Mouse (Mus musculus) liver, postnatal 0 days (tissue): ENCODE measurements around the gene Umodl1. TPM values are rescaled to one million over a fixed set of nuclear protein-coding genes. Genes with fewer than 3 reads are reported as not detected.

Source experiments
- ATAC-seq: fragments of 200-750 bp; cut with Nextera tagmentation; 2 replicates; pipeline ENCODE4 v1.8.0; 2017; ENCODE audit warnings: mild to moderate bottlenecking, moderate library complexity
- DNase-seq: peaks from one replicate; pipeline ENCODE4 v3.0.0-alpha.2; 2016
- H3K27ac ChIP-seq: fragments of 300-500 bp; sonication (generic); 2 replicates; pipeline ENCODE4 v1.5.1; 2014; ENCODE audit warnings: antibody characterized with exemption, moderate library complexity, mild to moderate bottlenecking, low read depth
- H3K27me3 ChIP-seq: fragments of 300-500 bp; sonication (generic); 2 replicates; pipeline ENCODE4 v1.6.1; 2014; ENCODE audit warnings: low read length, control low read depth, mixed read lengths; ENCODE audit not compliant: insufficient read depth
- H3K36me3 ChIP-seq: fragments of 300-500 bp; sonication (generic); replicated peaks from 2 replicates; pipeline ENCODE4 v1.6.1; 2014; ENCODE audit warnings: mild to moderate bottlenecking, control low read depth, low read length, moderate library complexity, mixed read lengths; ENCODE audit not compliant: insufficient read depth
- H3K4me1 ChIP-seq: fragments of 300-500 bp; sonication (generic); 2 replicates; pipeline ENCODE4 v1.6.1; 2014; ENCODE audit warnings: antibody characterized with exemption, mild to moderate bottlenecking, control low read depth; ENCODE audit not compliant: insufficient read depth
- H3K4me2 ChIP-seq: fragments of 300-500 bp; sonication (generic); 2 replicates; pipeline ENCODE4 v1.6.1; 2014; ENCODE audit warnings: low read depth, mild to moderate bottlenecking, low read length, moderate library complexity, mixed read lengths
- H3K4me3 ChIP-seq: fragments of 300-500 bp; sonication (generic); 2 replicates; pipeline ENCODE4 v1.5.1; 2014; ENCODE audit warnings: low read depth, low read length
- H3K9ac ChIP-seq: fragments of 300-500 bp; sonication (generic); replicated peaks from 2 replicates; pipeline ENCODE4 v1.6.1; 2014; ENCODE audit warnings: mild to moderate bottlenecking, moderate library complexity
- H3K9me3 ChIP-seq: fragments of 300-500 bp; sonication (generic); 2 replicates; pipeline ENCODE4 v1.6.1; 2016; ENCODE audit warnings: mild to moderate bottlenecking, control low read depth, low read length, mixed read lengths
- CTCF ChIP-seq: sonication (generic); IDR thresholded peaks from 2 replicates; pipeline ENCODE4 v1.5.1; 2016; ENCODE audit warnings: antibody characterized with exemption, low read depth
- EP300 ChIP-seq: IDR thresholded peaks from 2 replicates; pipeline ENCODE4 v1.6.1; 2016; ENCODE audit warnings: antibody characterized with exemption, low read depth, mild to moderate bottlenecking
- WGBS: fragments of 180-500 bp; shearing (Covaris S2); extraction: QIAGEN DNeasy Blood & Tissue Kit; methylation state at CpG from one replicate; pipeline ENCODE4 v1.1.7; 2014; ENCODE audit not compliant: insufficient replicate concordance; 5-methylcytosine and 5-hydroxymethylcytosine counted together
- polyA plus RNA-seq: library from polyadenylated mRNA; unstranded; fragments of >200 nt; fragmentation: Nextera tagmentation; extraction: Ambion mirVana; gene quantifications from 2 replicates; pipeline ENCODE4 v1.2.1, GENCODE M21; 2015

Umodl1 gene
- polyA plus RNA-seq, result 0.05 and 0.17 TPM in 2 replicates

DNA sequence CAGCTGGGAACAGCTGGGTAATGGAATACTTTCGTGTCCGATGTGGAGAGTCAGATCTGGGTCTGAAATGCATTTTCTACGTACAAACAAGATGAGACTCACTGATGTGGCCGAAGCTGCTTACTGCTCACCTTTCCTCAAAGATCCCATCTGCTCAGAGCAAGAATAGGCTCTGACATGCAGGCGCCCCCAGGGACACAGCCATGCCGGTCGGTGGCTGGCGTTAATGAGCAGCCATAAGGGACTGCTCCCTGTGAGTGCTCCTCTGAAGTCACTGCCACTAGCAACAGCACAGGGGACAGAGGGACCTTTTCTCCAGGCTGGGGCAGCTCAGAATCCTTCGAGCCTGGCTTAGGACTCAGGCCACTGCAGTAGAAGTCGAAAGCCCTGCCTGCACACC is at the start of gene Umodl1:
Umodl1 (plus strand) TSS at position 301 of the 400 bp plus-strand sequence.
- H3K9me3 ChIP-seq, result no peaks in the 10 kb centered on the region
- H3K9ac ChIP-seq, result no peak within 1 kb of the TSS
- H3K4me3 ChIP-seq, result no peak within 1 kb of the TSS
- no peak within 1 kb of the TSS for H3K27ac ChIP-seq
- no peak for TF ChIP-seq EP300
- no peaks in the 10 kb centered on the region for H3K27me3 ChIP-seq
- ATAC-seq (no peak), DNase-seq (no peak)
- no peak within 1 kb of the TSS for H3K4me2 ChIP-seq
- no peaks in the 10 kb centered on the region for H3K36me3 ChIP-seq
- no peaks in the 10 kb centered on the region for H3K4me1 ChIP-seq
- WGBS, result 56% methylated on average over 10 of the region's 10 CpGs

DNA sequence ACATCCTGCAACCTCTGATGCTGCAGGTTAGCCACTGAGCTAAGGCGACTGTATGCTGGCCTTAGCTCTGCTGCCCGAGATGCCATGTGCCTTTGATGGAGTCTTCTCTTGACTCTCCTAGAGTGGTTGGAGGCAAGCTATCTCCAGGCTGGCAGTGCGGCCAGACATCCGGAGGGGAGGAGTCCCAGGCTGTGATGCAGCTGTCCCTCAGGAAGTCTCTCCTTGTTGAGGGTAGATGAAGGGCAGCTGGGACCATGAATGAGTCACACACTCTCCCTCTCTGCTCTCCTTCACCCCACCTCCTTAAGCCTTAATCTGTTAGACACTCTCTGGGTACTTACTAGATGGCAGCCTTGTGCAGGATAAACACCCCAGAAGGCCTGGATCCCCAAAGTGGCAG is 46.9 kb upstream of the Umodl1 start:
- H3K27me3 ChIP-seq, result peaks cover 6% of the 10 kb centered on the region
- H3K27ac ChIP-seq, result no peak overlapping the region
- H3K4me1 ChIP-seq, result no peaks in the 10 kb centered on the region
- no peak overlapping the region for H3K4me2 ChIP-seq
- no peaks in the 10 kb centered on the region for H3K9me3 ChIP-seq
- H3K9ac ChIP-seq, result no peak overlapping the region
- DNase-seq, result no peak
- ATAC-seq, result no peak
- no peaks in the 10 kb centered on the region for H3K36me3 ChIP-seq
- no peak overlapping the region for H3K4me3 ChIP-seq
- 26% methylated on average over 4 of the region's 4 CpGs for WGBS
- TF ChIP-seq EP300, result no peak
- TF ChIP-seq CTCF, result no peak

DNA sequence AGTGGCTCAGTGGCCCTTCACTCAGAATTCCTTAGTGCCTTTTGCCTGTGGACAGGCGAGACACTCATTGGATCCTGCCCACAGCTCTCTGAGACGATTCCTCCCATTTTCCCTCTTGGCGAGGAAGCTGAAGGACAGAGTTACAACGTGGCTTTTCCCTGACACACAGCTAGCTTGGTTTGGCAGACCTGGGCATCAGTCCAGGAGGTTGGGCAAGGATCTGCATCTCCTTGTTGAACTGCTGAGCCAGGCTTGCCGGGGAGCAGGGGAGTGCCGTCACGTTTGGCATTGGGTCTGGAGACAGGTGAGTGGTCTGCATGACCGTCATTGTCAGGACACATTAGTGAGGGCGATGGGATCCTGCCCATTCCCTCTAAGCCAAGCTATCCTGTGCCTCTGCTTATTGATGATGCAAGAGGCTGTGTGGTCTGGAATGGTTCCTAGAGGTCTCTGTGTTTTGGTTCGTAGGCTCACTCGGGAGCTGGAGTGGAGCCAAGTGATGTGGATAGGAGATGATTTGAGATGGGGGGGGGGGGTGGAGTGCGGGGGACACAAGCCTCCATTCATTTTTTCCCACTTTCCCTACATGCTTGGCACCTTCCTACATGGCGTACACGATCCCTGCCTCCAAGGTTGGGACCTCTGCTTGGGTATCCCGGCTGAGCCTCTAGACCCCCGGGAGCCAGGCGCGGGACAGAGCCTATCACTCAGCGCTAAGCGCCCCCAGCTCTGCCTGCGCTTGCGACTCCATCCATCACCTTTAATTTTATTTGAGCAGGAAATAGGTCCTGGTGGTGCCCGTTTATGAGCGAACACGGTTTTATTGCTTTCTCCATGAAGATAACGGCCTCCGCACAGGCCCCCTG is 43.3 kb upstream of the Umodl1 start:
- no peak overlapping the region for H3K27ac ChIP-seq
- no peak overlapping the region for H3K9ac ChIP-seq
- TF ChIP-seq CTCF (no peak), EP300 (no peak)
- ATAC-seq (no peak), DNase-seq (no peak)
- H3K4me2 ChIP-seq, result no peak overlapping the region
- no peaks in the 10 kb centered on the region for H3K27me3 ChIP-seq
- H3K4me3 ChIP-seq, result no peak overlapping the region
- WGBS, result 58% methylated on average over 27 of the region's 27 CpGs
- no peaks in the 10 kb centered on the region for H3K9me3 ChIP-seq
- H3K4me1 ChIP-seq, result no peaks in the 10 kb centered on the region
- no peaks in the 10 kb centered on the region for H3K36me3 ChIP-seq

DNA sequence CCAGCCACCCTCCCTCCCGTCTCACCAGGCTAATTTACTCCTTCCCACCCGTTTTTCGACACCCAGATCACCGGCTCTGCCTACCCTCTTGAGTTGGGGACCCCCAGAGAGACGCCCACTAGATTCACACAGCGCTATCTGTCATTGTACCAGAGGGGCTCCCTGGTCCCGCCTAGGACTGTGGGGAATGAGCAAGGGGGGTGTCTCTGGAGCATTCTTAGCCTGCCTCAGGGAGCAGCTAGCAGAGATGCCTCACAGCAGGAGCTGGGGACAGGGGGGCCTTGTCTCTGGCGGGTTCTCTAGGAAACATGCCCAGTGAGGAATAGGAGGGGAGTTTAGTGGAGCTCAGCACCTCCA is 42.7 kb upstream of the Umodl1 start:
- no peak for ATAC-seq
- 36% methylated on average over 8 of the region's 8 CpGs for WGBS
- TF ChIP-seq CTCF, result no peak
- TF ChIP-seq EP300, result no peak

DNA sequence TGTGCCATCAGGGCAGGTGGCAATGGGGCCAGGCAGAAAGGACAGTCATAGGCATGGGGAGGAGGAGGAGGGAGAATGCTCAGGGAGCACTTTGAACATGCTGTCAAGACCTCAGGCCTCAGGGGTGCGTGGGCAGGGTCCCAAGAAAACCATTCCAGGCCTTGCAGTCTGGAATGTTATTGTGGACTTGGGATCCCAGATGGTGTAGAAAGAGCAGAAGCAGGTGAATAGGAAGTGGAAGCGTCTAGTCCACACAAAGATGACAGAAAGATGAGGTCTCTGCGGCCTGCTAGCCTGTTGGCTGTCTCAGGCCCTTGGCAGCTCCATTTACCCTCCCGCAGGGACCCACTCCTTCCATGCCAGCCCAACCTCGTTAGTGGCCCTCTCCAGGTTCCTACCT is 41.9 kb upstream of the Umodl1 start:
- Histone ChIP-seq H3K27ac (no peak overlapping the region), H3K4me1 (no peaks in the 10 kb centered on the region), H3K4me2 (no peak overlapping the region), H3K9me3 (no peaks in the 10 kb centered on the region), H3K36me3 (no peaks in the 10 kb centered on the region), H3K9ac (no peak overlapping the region), H3K4me3 (no peak overlapping the region), H3K27me3 (no peaks in the 10 kb centered on the region)
- TF ChIP-seq EP300 (no peak), CTCF (no peak)
- ATAC-seq (no peak), DNase-seq (no peak)
- WGBS, result 66% methylated on average over 5 of the region's 5 CpGs

More for the DNA sequence above, 42.7 kb upstream of the Umodl1 start:
- Histone ChIP-seq H3K27me3 (no peaks in the 10 kb centered on the region), H3K4me1 (no peaks in the 10 kb centered on the region), H3K4me3 (no peak overlapping the region), H3K4me2 (no peak overlapping the region), H3K36me3 (no peaks in the 10 kb centered on the region), H3K27ac (no peak overlapping the region), H3K9ac (no peak overlapping the region), H3K9me3 (no peaks in the 10 kb centered on the region)
- DNase-seq, result no peak

DNA sequence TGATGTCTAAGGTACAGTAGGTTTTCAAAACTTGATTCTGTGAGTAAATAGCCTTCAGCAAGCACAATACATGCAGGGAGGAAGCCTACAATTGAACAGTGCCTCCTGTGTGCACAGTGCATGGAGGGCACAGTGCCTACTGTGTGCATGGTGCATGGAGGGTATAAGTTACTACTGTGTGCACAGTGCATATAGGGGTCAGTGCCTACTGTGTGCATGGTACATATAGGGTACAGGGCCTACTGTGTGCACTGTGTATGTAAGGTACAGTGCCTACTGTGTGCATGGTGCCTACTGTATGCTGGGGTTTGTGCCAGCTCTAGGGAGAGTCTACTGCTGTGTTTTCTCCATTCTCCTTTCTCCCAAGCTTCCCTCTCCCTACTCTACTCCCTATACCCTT is 40.2 kb upstream of the Umodl1 start:
- no peak overlapping the region for H3K4me3 ChIP-seq
- no peak overlapping the region for H3K9ac ChIP-seq
- H3K9me3 ChIP-seq, result no peaks in the 10 kb centered on the region
- no peak overlapping the region for H3K27ac ChIP-seq
- TF ChIP-seq EP300 (no peak), CTCF (no peak)
- ATAC-seq, result no peak
- H3K27me3 ChIP-seq, result no peaks in the 10 kb centered on the region
- H3K4me2 ChIP-seq, result no peak overlapping the region
- H3K36me3 ChIP-seq, result no peaks in the 10 kb centered on the region
- no peaks in the 10 kb centered on the region for H3K4me1 ChIP-seq
- DNase-seq, result no peak

DNA sequence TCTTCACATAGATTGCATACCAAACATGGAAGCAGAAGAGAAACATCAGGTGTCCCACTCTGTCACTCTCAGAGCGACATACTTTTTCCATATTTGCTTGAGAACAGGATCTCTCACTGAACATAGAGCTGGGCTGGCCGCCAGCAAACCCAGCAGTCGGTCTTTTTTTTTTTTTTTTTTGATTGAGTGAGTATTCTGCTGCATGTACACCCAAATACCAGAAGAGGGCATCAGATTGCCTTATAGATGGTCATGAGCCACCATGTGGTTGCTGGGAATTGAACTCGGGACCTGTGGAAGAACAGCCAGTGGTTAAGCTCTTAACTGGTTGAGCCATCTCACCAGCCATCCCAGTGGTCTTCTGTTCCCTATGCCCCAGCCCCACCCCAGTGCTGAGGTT is 30.9 kb upstream of the Umodl1 start:
- H3K27me3 ChIP-seq, result no peaks in the 10 kb centered on the region
- no peaks in the 10 kb centered on the region for H3K4me1 ChIP-seq
- TF ChIP-seq CTCF (0 out of 2 replicates have a peak, but pooled peaks have one; percentile 12), EP300 (no peak)
- H3K4me2 ChIP-seq, result no peak overlapping the region
- H3K4me3 ChIP-seq, result no peak overlapping the region
- no peaks in the 10 kb centered on the region for H3K36me3 ChIP-seq
- DNase-seq (no peak), ATAC-seq (no peak)
- WGBS, result 51% methylated on average over 4 of the region's 4 CpGs
- H3K27ac ChIP-seq, result no peak overlapping the region
- no peaks in the 10 kb centered on the region for H3K9me3 ChIP-seq
- no peak overlapping the region for H3K9ac ChIP-seq
